Mouse (Mus musculus): ENCODE measurements around the gene Rec114. TPM values are rescaled to one million over a fixed set of nuclear protein-coding genes. Genes with fewer than 3 reads are reported as not detected.

Rec114 gene
- polyA plus RNA-seq (2017; shearing (Covaris generic)): 1 to 10 TPM in 1 of 2 experiments, not detected in 1; 1.2 TPM

DNA sequence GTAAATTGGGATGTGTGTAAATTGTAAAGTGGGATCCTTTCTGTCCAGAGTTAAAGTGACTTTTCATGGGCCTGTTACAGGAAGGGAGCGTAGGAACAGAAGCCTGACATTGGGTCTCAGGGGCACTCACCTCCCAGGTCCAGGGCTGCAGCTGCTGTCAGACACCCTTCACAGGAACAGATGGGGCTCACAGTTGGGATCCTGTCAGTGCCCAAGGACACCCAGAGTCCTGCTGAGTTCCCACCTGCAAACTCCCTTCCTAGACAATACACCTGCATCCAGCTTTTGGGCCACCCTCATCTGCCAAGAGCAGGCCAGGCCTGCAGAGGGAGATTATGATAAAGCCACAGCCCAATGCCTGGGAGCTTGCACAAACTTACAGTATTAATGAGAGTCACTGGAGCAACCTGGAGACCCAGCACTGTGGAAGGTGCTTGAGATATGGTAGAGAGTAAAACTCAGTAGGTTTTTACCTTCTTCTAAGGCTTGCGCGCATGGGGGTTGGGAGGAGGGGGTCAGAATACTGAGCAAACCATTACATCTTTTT is at the start of gene Rec114:
TSS of gene Rec114 (minus strand) at position 263 of the 547 bp plus-strand sequence.
- ATAC-seq: no peak

DNA sequence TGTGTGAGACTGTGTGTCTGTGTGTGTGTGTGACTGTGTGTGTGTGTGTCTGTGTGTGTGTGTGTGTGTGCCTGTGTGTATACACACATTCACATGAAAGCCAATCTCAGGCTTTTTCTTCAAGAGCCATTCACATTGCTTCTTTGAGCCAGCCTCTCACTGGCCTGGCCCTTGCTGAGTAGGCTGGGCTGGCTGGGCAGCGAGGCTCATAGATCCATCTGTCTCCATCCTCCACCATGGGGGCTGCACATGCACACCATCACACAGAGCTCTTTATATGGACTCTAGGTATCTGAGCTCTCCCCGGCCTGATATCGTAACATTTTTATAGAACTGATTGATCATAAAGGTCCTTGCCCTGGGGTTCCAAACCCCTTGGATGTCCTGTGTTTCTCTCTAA is 45.7 kb upstream of the Rec114 start:
- ATAC-seq: no peak

DNA sequence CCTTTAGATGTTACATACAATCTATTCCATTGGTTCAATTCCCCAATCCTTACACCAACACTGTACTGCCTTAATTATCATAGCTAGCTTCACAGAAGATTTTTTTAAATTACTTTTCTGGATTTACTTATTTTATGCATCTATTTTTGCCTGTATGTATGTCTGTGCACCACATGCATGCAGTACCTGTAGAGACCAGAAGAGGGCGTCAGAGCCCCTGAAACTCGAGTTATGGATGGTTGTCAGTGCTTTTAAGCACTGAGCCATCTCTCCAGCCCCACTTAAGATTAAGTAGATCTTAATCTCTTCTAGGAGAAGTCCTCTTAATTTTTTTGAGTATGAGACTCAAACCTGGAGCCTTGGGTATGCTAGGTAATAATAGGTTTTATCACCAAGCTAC is 31.6 kb upstream of the Rec114 start:
- ATAC-seq: no peak

DNA sequence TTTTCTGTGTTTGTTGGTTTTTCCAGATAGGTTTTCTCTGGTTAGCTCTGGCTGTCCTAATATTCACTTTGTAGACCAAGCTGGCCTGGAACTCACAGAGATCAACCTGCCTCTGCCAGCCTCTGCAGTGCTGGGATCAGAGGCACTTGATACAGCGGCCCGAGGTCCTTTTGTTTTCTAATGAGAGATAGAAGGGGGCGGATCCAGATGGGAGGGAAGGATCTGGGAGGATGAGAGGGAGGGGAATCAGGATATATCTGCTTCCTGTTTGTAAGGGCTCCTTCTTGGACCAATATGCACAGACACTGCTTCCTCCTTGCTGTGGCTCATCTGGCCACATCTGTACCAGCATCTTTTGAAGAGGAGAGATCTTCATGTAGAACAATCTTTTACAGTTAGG is 31.0 kb upstream of the Rec114 start:
- no peak for ATAC-seq

DNA sequence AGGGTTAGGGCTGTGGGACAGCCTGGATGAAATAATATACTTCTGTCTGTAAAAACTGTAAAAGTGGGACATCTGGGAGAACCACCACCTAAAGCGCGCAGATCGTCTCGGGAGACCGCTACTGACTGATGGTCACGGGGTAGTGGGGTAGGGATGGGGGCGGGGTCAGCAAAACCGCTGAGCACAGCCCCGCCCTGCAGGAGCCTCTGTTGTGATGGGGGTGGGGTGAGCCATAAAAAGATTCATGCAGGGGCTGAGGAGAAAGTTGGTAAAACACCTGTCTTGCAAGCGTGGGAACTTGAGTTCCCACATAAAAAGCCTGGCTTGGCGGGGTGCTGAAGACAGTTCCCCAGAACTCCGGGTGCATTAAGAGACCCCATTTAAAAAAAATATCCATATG is 26.2 kb upstream of the Rec114 start:
- no peak for ATAC-seq

DNA sequence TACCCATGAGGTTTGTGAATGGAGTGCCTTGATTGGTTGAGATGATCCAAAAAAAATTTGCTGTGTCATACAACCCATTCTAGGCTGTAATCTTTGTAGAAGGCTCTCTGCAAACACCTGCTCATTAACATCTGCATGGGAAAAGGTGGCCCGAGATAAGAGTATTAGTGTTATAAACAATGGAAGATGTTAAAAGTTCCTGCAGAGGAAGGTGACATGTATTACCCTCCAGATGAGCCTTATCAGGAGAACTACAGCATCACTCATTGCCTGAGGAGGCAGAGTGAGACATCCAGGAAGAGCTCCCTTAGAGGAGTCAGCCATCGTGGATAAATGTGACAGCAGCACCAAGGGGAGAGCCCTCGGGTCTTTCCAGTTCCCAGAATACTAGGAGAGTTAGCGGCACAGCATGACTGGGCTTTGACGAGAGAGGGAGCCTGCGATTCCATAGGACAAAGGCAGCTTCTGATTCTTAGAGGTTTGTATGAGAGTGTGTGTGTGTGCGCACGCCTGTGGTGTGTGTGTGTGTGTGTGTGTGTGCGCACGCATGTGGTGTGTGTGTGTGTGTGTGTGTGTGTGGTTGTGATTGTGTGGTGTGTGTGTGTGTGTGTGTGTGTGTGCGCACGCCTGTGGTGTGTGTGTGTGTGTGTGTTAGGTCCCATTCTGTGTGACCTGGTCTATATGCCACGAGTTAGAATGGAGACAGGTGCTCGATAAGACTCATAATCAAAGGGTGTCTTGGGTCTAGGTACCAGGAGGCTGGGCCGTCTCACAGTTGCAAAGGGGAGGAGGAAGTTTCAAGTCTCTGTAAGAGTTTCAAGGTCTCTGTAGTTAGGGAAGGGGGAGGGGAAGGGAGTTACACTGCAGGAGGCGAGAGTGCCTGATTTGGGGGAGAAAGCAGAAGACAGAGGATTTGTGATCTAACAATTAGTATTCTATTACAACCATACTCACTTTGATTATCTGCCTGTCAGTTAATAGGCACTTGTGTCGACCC is 23.5 kb upstream of the Rec114 start:
- no peak for ATAC-seq

DNA sequence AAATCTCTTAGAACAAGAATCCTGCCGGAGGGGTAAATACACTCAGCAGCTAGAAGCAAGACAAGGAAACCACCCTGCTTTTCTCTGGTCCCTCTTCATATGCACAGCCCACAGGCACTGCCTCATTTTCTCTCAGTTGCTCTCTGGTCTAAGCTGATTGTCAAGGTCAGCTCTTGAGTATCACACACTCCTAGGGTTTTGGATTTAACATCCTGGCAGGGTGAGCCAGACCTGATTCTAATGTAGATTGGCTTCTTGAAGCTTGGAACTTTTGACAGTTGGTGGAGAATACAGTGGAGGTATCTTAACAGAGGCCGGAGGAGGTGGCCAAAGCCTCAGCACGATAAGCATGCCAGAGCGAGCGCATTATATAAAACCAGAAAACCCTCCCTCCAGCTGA is 20.6 kb upstream of the Rec114 start:
- no peak for ATAC-seq

DNA sequence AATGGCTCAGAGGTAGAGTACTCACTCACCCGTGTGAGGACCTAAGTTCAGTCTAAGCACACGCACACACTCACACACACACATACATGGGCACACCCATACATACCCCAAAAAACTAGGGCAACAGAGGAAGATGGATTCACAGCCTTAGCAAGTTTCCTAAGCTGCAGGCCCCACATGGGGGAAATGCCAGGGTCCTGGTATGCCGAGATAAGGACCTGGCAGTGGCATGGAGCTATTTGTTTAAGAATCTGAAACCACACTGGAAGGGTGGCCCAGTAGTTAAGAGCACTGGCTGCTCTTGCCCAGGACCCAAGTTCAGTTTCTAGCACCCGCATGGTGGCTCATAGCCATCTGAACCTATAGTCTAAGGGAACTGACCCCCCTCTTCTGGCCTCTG is 19.4 kb upstream of the Rec114 start:
- ATAC-seq: no peak

DNA sequence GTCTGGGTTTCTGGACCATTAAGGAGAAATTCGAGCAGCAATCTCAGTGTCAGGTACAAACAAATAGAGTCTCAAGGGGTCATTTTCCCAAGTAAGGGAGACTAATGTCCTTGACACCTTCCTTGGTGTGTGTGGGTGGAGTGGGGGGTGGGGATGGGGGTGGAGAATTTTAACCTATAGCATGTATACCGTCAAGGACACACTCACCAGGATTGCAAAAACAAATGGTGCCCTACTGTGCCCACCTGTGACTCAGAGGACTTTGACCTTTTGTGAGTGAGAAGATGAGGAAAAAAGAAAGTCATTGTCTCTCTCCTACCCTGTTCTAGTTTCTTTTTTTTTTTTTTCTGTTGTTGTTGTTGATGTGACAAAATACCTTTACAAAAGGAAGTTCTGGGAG is 18.3 kb upstream of the Rec114 start:
- no peak for ATAC-seq

DNA sequence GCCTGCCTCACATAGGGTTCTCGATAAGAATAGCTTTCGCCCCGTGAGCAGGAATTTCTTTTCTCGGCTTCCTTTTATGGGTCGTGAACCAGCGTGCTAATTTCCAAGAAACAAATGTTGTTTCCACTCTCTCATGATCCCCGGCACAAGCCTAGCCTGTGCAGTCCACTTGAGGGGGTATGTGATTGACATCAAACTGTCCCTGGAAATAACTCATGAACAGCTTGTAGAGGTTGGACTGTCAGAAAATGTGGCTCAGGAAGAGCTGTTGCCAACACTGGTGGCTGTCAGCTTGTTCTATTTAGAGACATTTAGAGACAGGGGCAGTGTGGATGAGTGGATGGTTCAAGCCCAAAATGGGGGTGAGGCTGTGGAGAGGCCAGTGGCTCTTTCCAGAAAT is 15.0 kb upstream of the Rec114 start:
- ATAC-seq: no peak

DNA sequence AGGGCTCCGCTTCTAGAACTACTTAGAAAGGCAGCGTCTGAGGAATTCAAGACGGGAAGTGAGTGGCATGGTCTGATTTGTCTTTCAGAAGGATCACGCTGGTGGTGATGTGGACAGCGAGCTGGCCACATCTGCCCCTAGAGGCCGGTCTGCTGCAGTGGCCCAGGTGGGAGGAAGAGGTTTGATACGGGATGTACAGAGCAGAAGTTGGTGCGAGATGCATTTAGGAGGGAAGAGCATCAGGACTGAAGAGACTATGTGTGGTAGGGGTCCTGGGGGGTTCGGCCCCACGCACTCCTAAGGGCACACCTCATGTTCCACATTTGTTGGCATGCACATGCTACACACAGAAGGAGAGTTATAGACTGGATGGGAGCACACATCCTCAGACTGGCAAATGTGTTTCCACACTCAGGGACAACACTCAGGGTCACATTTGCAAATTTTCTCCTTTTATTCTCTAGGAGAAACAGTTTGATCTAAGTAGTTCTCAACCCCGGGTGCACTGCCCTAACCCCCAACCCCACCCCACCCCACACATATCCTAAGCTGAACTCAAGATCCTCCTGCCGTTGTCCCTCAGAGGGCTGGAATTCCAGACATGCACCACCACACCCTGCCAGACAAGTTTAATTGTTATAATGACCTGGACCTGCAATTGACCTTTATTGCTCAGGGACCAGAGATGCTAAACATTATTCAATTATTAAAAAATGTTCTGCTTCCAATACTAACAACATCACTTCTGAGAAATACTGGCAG is 12.8 kb upstream of the Rec114 start:
- ATAC-seq: no peak

DNA sequence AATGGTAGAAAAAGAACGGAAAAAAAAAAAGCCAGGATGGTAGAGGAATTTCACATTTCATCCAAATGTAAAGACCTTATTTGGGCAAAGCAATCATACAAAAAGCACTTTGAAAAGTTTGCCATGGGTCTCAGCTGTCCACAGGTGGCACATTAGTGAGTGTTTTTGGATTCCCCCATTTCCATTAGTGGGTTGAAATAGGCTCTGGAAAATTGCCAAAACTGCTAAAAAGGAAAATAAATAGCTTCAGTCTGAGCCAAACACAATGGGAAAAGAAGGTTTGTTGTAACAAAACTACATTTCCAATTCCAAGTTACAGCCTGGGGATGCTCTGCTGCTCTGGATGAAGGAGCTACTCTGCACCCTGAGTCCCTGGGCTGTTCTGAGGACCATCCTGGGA is 9.8 kb upstream of the Rec114 start:
- no peak for ATAC-seq

DNA sequence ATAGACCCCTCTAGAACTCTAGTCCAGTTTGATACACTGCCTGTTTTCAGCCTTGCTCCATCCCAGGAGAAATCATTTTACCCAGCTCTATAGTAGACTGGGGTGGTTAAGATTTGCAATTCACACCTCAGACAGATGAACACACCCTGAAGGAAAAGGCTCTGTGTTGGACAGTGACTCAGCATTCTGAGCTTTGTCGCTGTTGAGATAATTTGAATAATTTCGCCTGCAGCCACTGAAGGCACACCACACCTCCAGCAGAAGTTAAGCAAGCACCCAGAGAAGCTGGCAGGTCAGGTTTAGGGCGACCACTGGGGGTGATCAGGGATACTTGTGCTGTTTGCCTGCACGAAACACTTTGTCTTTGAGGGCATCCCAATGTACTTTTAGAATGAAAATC is 4.4 kb upstream of the Rec114 start:
- ATAC-seq: no peak

DNA sequence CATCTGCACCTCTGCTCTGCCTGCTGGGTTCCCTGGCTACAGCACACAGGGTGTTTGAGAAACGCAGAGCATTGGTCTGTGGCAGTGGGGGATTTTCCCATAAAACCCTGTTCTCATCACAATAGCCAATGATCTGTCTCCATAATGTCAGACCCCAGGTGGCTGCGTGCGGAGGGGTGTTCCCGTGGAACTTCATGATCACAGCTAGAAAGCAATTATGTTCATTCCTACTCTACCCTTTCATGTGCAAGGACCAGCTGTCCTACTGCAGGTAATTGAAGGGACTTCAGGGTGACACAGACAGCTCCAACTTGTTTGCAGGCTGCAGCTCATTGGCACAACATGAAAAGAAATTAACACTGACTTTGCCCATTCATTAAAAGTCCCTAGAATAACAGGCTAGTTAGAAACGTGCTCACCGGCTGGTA is 3.6 kb upstream of the Rec114 start:
- ATAC-seq: no peak

DNA sequence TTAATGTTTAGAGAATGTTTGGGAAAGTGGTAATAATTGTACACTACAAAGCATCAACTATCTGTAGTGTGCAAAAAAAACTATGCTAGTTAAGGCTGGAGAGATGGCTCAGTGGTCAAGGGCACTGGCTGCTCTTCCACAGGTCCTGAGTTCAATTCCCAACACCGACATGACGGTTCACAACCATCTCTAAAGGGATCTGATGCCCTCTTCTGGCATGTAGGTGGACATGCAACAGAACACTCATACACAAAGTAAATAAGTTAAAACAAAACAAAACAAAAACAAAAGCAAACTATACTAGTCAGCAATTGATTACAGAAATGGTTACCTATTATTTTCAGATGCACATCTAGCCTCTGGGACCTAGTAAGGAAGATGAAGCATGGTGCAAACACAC is 1.1 kb downstream of the Rec114 start:
- ATAC-seq: no peak

DNA sequence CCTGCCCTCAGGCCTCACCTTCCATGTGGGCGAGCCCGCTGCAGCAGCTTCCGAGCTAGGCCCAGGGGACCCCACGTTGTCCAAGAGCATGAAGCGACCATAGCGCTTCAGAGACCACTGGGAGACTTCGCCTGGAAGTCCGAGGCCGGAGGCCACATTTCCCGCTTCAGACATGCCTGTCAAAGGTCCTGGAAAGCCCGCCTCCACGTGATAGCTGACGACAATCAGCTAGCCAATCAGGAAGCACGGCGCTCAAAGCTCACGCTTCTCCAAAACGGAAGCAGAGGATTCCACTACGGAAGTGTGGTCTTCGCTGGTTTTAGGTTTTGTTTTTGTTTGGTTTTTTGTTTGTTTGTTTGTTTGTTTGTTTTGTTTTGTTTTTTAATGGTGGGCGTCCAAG is 2.4 kb downstream of the Rec114 start:
- no peak for ATAC-seq

DNA sequence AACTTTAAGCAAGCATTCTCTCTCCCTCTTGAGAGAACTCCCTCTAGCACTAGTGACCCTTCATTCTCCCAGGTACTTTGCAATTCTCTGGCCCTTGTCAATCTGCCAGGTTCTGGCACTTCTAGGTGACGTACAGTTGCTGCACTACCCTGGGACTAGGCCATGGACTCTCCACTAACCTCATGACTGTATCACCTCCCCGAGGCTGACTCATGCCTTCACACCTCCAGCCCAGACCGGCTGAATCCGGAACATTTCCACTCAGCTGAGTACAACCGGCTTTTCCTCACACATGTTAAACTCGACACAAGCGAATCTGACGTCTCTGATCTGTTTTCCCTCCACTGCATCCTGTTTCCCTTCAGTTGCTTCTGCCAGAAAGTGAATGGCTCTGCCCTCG is 4.0 kb downstream of the Rec114 start:
- ATAC-seq: no peak

DNA sequence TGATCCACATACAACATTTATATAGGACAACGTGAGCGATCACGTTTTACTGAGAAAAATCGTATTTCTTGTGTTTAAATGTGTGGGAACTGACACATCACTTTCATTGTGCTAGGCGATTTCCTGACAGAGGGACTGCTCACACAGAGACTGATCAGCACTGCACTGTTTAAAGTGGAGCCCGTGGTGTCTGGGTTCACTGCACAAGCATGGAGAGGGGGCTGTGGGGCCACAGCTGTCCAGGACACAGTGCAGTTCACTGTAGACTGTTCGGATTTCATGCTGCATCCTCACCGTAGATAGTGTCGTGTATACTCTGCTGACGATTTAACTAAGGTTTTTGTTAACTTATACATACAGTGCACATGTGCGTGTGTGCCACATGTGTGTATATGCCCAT is 20.6 kb downstream of the Rec114 start:
- no peak for ATAC-seq

DNA sequence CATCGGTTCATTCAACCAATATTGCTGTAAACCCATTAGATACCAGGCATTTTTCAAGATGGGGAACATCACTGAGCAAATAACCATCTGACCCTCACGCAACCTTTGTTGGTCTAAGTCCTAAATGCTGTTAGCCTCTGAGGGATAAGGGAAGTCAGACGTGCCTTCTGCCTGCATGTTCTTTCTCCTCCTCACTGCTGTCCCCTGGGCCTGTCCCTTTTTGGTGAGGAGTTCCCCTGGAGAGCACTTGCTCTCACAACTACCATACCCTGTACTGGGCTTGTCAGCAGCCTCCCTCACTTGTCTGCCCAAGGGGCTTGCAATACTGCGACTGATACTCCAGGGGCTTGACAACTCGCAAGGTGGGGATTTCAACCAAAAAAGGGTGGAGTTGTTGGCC is 21.6 kb downstream of the Rec114 start:
- ATAC-seq: no peak

DNA sequence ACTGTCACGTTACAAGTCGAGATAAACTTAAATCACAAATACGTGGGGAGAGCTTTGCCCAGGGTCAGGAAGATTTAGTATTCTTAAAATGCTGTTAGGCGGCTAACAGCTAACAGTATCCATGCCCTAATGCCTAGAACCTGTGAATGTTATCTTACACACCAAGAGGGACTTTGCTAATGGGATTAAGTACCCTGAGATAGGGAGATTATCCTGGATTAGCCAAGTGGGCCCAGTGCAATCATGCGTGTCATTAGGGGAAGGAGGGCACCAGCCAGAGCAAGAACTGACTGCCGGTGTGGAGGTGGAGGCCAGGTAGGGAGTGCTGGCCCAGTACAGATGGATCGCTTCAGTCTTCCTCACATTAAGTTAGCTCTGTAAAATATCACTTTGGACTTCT is 22.7 kb downstream of the Rec114 start:
- no peak for ATAC-seq

DNA sequence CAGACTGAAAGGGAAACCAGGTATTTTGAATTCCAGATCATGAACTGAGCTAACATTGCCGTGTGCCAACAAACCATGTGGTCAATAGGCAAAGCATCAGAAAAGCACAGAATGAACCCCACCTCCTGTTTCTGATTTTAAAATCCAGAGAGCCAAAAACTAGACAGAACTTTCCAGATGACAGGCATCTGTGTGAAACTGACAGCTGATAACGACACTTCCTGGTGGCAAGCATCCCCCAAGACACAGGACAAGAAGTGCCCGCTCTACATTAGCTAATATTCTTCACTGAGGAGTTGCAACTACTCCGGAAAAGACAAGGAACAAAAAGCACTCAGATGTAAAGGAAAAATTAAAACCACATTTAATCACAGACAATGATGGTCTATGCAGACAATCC is 23.6 kb downstream of the Rec114 start:
- ATAC-seq: no peak

DNA sequence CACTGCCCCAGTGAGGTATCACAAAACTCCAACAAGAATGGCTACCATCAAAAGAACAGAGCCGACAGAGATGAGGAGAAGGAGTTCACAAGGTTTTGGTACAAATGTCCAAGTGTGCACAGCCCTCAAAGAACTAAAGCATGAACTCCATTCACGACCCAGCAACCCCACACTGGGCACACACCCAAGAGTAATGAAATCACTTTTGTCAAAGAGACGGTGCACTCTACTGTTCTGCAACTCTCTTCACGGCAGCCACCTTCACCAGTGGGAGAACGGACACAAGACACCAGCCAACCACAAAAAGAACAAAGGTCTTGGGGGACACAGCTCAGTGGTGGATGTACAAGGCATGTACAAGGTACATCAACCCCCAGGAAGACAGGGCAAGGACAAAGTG is 24.3 kb downstream of the Rec114 start:
- ATAC-seq: no peak

DNA sequence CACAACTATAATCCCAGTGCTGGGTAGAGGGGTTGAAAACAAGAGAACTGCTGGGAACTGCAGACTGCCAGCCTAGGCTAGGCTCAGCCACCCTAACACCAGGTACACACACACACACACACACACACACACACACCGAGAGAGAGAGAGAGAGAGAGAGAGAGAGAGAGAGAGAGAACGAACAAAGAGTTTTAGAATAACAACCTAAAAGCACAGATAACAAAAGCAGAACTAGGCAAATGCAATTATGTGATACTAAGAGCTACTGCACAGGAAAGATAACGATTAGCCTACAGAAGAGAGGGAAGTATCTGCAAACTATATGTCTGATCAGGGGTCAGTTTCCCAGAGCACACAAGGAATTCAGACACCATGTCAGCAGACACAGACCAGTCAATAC is 24.8 kb downstream of the Rec114 start:
- no peak for ATAC-seq

DNA sequence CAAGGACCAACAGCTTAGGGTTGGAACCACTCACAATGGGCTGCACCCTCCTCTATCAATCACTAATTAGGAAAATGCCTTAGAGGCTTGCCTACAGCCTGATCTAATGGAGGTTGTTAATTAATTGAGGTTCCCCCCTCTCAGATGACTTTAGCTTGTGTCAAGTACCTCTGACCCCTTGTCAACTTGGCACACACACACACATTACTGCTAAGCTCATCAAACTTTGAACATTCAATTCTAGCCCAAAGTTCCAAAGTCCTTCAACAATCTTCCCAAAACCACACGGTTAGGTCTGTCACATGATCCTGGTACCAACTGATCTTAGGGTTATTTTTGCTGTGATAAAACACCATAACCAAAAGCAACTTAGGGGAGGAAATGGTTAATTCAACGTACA is 26.9 kb downstream of the Rec114 start:
- no peak for ATAC-seq

Data from CD4-positive, CD25-positive, alpha-beta regulatory T cell, adult 4 months (primary cell).